Mouse (Mus musculus): ENCODE measurements at regions not wholly inside any gene's neighbourhood (a gene's known extent, or its start where the extent isn't known, plus 50 kb on each side); places are given as distances from the start of the nearest gene placed in this dataset.

- ATAC-seq: no peak
- H3K36me3 ChIP-seq: no peaks in the 10 kb centered on the region
- H3K4me1 ChIP-seq (replicated peaks): no peaks in the 10 kb centered on the region
- H3K27ac ChIP-seq: no peak overlapping the region
- H3K9me3 ChIP-seq: no peaks in the 10 kb centered on the region
- 84% methylated on average over 5 of the region's 5 CpGs for WGBS
- H3K4me3 ChIP-seq (replicated peaks): no peak overlapping the region
- H3K27me3 ChIP-seq: no peaks in the 10 kb centered on the region
- no peak overlapping the region for H3K9ac ChIP-seq (replicated peaks)
- no peak overlapping the region for H3K4me2 ChIP-seq (replicated peaks)
Observed at GRCm38 (mm10) chr9:68486646-68487045, 166.9 kb upstream of the Rora start.

DNA sequence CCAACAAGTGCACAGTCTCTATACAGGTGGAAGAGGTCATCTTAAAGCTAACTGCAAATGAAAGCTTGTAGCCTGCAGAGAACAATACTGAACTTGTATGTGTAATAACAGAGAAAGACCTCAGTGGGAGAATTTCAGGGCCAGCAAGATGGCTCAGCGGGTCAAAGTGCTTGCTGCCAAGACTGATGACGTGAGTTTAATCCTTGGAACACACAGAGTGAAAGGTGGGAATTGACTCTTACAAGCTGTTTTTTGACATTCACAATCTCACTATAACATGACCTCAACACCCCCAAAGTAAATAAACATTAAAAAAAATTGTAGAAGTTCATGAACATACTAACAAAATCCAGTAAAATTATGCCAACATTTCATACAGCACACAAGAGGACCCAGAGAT lies 162.4 kb upstream of the Rora start:
- no peak overlapping the region for H3K9ac ChIP-seq (replicated peaks)
- no peak overlapping the region for H3K4me2 ChIP-seq (replicated peaks)
- H3K4me1 ChIP-seq (replicated peaks): no peaks in the 10 kb centered on the region
- no peaks in the 10 kb centered on the region for H3K9me3 ChIP-seq
- H3K27ac ChIP-seq: no peak overlapping the region
- H3K27me3 ChIP-seq: no peaks in the 10 kb centered on the region
- no peak for ATAC-seq
- no peaks in the 10 kb centered on the region for H3K36me3 ChIP-seq
- no peak overlapping the region for H3K4me3 ChIP-seq (replicated peaks)
- 85% methylated on average over 2 of the region's 2 CpGs for WGBS

DNA sequence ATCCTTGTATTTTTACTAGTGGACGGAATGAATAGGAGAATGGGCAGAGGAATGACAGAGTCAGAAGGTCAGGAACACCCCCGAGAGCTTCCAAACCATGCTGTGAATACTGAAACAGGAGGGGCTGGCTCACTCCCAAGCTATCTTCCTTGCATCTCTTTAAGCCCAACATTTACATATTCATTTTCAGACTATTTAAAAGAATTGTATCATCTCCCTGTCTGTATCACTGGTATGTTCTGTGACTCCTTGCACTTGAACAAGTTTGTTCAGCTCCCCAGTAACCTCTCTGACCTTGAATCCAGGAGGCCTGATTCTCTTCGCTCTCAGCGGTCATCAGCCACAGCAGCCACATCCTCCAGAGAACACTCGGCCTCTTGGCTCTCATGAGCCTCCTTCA lies 132.4 kb upstream of the Rora start:
- no peaks in the 10 kb centered on the region for H3K36me3 ChIP-seq
- H3K4me1 ChIP-seq (replicated peaks): no peaks in the 10 kb centered on the region
- WGBS: 62% methylated on average over 5 of the region's 5 CpGs
- H3K4me3 ChIP-seq (replicated peaks): no peak overlapping the region
- ATAC-seq: no peak
- no peaks in the 10 kb centered on the region for H3K9me3 ChIP-seq
- no peaks in the 10 kb centered on the region for H3K27me3 ChIP-seq
- no peak overlapping the region for H3K4me2 ChIP-seq (replicated peaks)
- no peak overlapping the region for H3K27ac ChIP-seq
- H3K9ac ChIP-seq (replicated peaks): no peak overlapping the region

GRCm38 (mm10) chr9:68561767-68562552 lies 91.6 kb upstream of the Rora start:
- WGBS: 67% methylated on average over 14 of the region's 14 CpGs
- Histone ChIP-seq H3K9me3 (no peaks in the 10 kb centered on the region), H3K36me3 (no peaks in the 10 kb centered on the region), H3K4me3 (replicated peaks) (no peak overlapping the region), H3K4me2 (replicated peaks) (no peak overlapping the region), H3K9ac (replicated peaks) (no peak overlapping the region), H3K27ac (no peak overlapping the region), H3K4me1 (replicated peaks) (no peaks in the 10 kb centered on the region), H3K27me3 (no peaks in the 10 kb centered on the region)
- no peak for ATAC-seq

DNA sequence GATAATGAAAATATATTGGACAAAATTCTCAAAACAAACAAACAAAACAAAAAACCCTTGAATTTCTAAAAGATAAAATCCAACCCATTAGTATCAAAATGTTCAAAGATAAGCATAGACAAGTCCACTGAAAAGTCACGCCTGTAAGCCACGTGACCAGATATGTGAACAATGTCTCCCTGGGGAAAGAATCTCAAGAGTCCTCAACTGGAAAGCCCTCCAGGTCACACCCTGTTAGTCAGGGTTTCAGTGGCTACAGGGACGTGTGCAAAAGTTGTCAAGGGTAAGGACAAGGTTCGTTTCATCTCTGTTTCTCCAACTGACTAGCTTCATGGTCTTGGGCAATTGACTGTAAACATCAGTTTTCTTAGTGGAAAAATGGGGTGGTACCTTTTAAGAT lies 90.4 kb upstream of the Rora start:
- Histone ChIP-seq H3K4me3 (replicated peaks) (no peak overlapping the region), H3K9ac (replicated peaks) (no peak overlapping the region), H3K27ac (no peak overlapping the region), H3K9me3 (no peaks in the 10 kb centered on the region), H3K36me3 (no peaks in the 10 kb centered on the region), H3K4me2 (replicated peaks) (no peak overlapping the region), H3K4me1 (replicated peaks) (no peaks in the 10 kb centered on the region), H3K27me3 (no peaks in the 10 kb centered on the region)
- 78% methylated on average over 4 of the region's 4 CpGs for WGBS
- no peak for ATAC-seq

DNA sequence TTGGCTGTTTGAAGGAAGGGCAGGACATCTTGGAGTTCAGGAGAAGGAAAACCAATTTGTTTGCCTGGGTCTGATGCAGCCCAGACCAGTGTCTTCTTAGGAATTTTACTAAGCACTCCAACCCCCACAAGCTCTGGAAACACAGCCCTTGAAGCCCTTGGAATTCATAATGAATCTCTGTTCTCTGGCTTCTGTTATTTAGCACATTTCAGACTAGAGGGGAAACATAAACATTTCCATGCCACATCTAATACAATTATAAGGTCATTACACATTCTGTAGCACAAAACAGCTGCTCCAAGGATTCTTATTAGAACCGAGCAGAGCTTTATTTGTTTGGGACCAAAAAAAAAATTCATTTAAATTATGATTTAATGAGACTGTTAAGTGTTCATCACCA lies 67.8 kb upstream of the Rora start:
- Histone ChIP-seq H3K4me3 (replicated peaks) (no peak overlapping the region), H3K9me3 (no peaks in the 10 kb centered on the region), H3K4me1 (replicated peaks) (0 out of 2 replicates have a peak, but pooled peaks cover 7% of the 10 kb centered on the region), H3K36me3 (no peaks in the 10 kb centered on the region), H3K9ac (replicated peaks) (no peak overlapping the region), H3K4me2 (replicated peaks) (no peak overlapping the region), H3K27ac (no peak overlapping the region), H3K27me3 (no peaks in the 10 kb centered on the region)
- WGBS: 49% methylated on average over 1 of the region's 1 CpGs
- no peak for ATAC-seq

- Histone ChIP-seq H3K4me1 (replicated peaks) (no peaks in the 10 kb centered on the region), H3K27me3 (no peaks in the 10 kb centered on the region), H3K4me2 (replicated peaks) (no peak overlapping the region), H3K4me3 (replicated peaks) (no peak overlapping the region), H3K9me3 (no peaks in the 10 kb centered on the region), H3K9ac (replicated peaks) (no peak overlapping the region), H3K36me3 (no peaks in the 10 kb centered on the region), H3K27ac (no peak overlapping the region)
- WGBS: 91% methylated on average over 8 of the region's 8 CpGs
- no peak for ATAC-seq
Observed at GRCm38 (mm10) chr9:68591023-68591422, 62.6 kb upstream of the Rora start.

GRCm38 (mm10) chr9:68592976-68593375 lies 60.6 kb upstream of the Rora start:
- no peaks in the 10 kb centered on the region for H3K36me3 ChIP-seq
- WGBS: 92% methylated on average over 3 of the region's 3 CpGs
- no peaks in the 10 kb centered on the region for H3K27me3 ChIP-seq
- no peak overlapping the region for H3K4me2 ChIP-seq (replicated peaks)
- no peak overlapping the region for H3K4me3 ChIP-seq (replicated peaks)
- H3K27ac ChIP-seq: no peak overlapping the region
- no peak for ATAC-seq
- no peaks in the 10 kb centered on the region for H3K9me3 ChIP-seq
- no peak overlapping the region for H3K9ac ChIP-seq (replicated peaks)
- H3K4me1 ChIP-seq (replicated peaks): no peaks in the 10 kb centered on the region

DNA sequence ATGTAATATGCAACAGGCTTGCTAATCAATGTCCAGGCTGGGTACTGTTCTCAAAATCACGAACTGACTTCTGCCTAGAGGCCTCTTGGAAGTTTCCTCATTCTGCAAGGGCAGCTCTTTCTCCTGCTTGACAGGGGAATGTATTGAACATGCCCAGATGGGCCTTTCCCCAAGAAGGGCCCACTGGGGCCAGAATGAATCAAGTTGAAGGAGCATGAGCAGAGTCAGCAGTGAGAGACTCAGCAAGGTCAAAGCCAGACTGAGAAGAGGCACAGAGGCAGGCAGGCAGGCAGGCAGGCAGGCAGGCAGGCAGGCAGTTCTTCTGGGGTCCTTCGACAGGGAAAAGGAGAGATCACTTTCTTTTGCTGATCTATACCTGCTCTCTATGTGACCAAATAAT lies 59.0 kb upstream of the Rora start:
- no peaks in the 10 kb centered on the region for H3K36me3 ChIP-seq
- no peak overlapping the region for H3K27ac ChIP-seq
- no peak overlapping the region for H3K4me2 ChIP-seq (replicated peaks)
- H3K4me3 ChIP-seq (replicated peaks): no peak overlapping the region
- H3K9ac ChIP-seq (replicated peaks): no peak overlapping the region
- ATAC-seq: no peak
- 86% methylated on average over 2 of the region's 2 CpGs for WGBS
- no peaks in the 10 kb centered on the region for H3K27me3 ChIP-seq
- no peaks in the 10 kb centered on the region for H3K4me1 ChIP-seq (replicated peaks)
- H3K9me3 ChIP-seq: no peaks in the 10 kb centered on the region
